Mouse (Mus musculus): ENCODE data around the gene Mindy3. TPM values are rescaled to one million over a fixed set of nuclear protein-coding genes. Genes with fewer than 3 reads are reported as not detected.
A peak's percentile ranks its signal among the peaks of the same experiment; 100 is the strongest.
"Not testable (repeated sequence)": the region's sequence is repeated elsewhere in the genome, so short reads cannot be mapped to it uniquely, and the experiment has no call there.

Gene Mindy3
- polyA plus RNA-seq, 1 experiment: 52.2 TPM

DNA sequence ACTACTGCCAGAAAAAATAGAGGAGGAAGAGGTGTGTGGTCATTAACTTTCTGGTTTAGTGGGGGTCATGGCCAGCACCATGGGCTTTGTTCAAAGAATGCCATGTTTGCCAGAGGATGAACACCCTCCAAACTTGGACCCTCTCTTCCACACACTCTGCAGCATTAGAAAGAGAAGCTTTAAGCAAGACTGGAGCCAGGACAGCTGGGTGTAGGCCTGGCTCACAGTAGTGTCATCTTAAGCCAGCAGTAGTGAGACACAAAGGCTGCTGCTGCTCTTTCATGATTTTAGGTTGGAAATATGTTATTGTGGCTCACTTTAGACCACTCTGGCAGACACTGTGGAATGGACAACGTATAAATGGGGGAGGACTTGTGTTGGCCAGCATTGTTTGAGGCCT is 12.8 kb upstream of the Mindy3 start:
- no peaks in the 10 kb centered on the region for H3K36me3 ChIP-seq (ENCODE audit: control insufficient read depth, insufficient read depth, low read length, poor library complexity, severe bottlenecking)

DNA sequence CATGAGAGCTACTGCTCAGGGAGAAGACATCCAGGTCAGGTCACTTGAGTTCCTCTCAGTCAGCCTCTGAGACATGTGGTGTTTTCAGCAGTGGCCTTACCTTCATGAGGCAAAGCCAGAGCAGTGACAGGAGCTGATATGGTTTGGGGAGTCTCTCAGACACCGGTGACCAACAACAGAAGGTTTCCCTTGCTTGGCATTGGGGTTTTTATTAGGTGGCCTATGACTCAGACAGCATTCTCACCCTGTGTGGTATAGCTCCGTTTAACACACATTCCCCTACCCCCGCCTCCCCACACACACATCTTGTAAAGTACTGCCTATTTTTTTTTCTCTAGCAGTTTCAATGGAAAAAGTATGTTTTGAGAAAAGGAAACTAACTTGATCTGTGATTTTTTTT is 5.1 kb upstream of the Mindy3 start:
- Histone ChIP-seq H3K9me3 (replicated peaks; ENCODE audit: control insufficient read depth, insufficient read depth, low read length, poor library complexity, severe bottlenecking) (no peaks in the 10 kb centered on the region), H3K36me3 (ENCODE audit: control insufficient read depth, insufficient read depth, low read length, poor library complexity, severe bottlenecking) (no peaks in the 10 kb centered on the region)
- no peak for TF ChIP-seq EP300 (IDR thresholded peaks at IDR 0.05; ENCODE audit: insufficient read depth, low read depth, low read length)
- no peak for TF ChIP-seq POLR2A (IDR thresholded peaks at IDR 0.05; ENCODE audit: insufficient read depth, low read length)
- TF ChIP-seq CTCF (IDR thresholded peaks at IDR 0.05; ENCODE audit: low read depth, low read length): no peak

More for the DNA sequence above, 12.8 kb upstream of the Mindy3 start:
- TF ChIP-seq EP300 (IDR thresholded peaks at IDR 0.05; ENCODE audit: insufficient read depth, low read depth, low read length) (no peak), POLR2A (IDR thresholded peaks at IDR 0.05; ENCODE audit: insufficient read depth, low read length) (no peak)
- Histone ChIP-seq H3K27me3 (ENCODE audit: control insufficient read depth, insufficient read depth, low read length, poor library complexity, severe bottlenecking) (no peaks in the 10 kb centered on the region), H3K9ac (ENCODE audit: low read depth, poor library complexity, severe bottlenecking) (no peak overlapping the region), H3K9me3 (replicated peaks; ENCODE audit: control insufficient read depth, insufficient read depth, low read length, poor library complexity, severe bottlenecking) (no peaks in the 10 kb centered on the region), H3K4me1 (ENCODE audit: control insufficient read depth, insufficient read depth, low read length) (no peaks in the 10 kb centered on the region), H3K27ac (ENCODE audit: insufficient read depth, low read length) (no peak overlapping the region), H3K4me3 (ENCODE audit: low read depth, low read length) (no peak overlapping the region)

GRCm38 (mm10) chr2:12423426-12423825 is 4.2 kb upstream of the Mindy3 start:
- not testable (repeated sequence) for H3K27ac ChIP-seq (ENCODE audit: insufficient read depth, low read length); H3K9ac ChIP-seq (ENCODE audit: low read depth, poor library complexity, severe bottlenecking); H3K4me3 ChIP-seq (ENCODE audit: low read depth, low read length); H3K36me3 ChIP-seq (ENCODE audit: control insufficient read depth, insufficient read depth, low read length, poor library complexity, severe bottlenecking); H3K9me3 ChIP-seq (replicated peaks; ENCODE audit: control insufficient read depth, insufficient read depth, low read length, poor library complexity, severe bottlenecking); H3K27me3 ChIP-seq (ENCODE audit: control insufficient read depth, insufficient read depth, low read length, poor library complexity, severe bottlenecking); H3K4me1 ChIP-seq (ENCODE audit: control insufficient read depth, insufficient read depth, low read length)
- TF ChIP-seq EP300 (IDR thresholded peaks at IDR 0.05; ENCODE audit: insufficient read depth, low read depth, low read length): 0 out of 2 replicates have a peak, but pooled peaks have one; percentile 41

More for the DNA sequence above, 5.1 kb upstream of the Mindy3 start:
- Histone ChIP-seq H3K4me3 (ENCODE audit: low read depth, low read length) (no peak overlapping the region), H3K9ac (ENCODE audit: low read depth, poor library complexity, severe bottlenecking) (no peak overlapping the region), H3K27me3 (ENCODE audit: control insufficient read depth, insufficient read depth, low read length, poor library complexity, severe bottlenecking) (no peaks in the 10 kb centered on the region), H3K4me1 (ENCODE audit: control insufficient read depth, insufficient read depth, low read length) (peaks cover 2% of the 10 kb centered on the region), H3K27ac (ENCODE audit: insufficient read depth, low read length) (no peak overlapping the region)

DNA sequence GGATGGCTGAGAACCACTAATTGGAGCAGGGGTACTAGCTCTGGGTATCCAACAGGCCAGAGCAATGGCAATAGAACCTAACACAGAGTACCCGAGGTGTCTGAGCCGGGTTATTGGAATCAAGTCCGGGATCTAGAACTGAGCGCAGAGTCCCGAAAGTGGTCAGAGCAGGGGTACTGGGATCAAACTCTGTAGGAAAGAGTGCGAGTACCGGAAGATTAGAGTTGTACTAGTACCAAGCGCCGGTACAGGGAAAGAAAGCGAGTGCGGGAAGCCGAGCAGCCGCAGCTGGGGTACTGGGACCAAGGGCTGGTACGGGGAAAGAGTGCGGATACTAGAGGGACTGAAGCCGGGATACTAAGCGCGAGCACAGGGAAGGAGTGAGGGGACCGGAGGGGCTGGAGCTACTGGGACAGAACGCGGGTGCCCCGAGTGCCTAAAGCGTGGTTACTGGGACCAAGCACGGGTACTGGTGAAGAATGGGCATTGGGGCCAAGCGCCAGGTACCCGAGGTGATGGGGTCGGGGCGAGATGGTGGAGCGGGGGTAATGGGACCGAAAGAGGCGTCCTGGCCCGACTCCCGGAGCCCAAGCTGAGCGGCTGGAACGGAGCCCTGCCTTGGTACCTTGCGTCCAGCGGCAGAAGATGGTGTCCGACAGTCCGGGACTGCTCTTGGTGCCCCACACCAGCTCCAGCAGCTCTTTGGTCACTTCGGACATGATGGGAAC is 572 bp downstream of the Mindy3 start:
- no peak overlapping the region for H3K27ac ChIP-seq (ENCODE audit: insufficient read depth, low read length)
- no peaks in the 10 kb centered on the region for H3K36me3 ChIP-seq (ENCODE audit: control insufficient read depth, insufficient read depth, low read length, poor library complexity, severe bottlenecking)
- H3K4me3 ChIP-seq (ENCODE audit: low read depth, low read length): peak overlapping the region; percentile 77
- H3K4me1 ChIP-seq (ENCODE audit: control insufficient read depth, insufficient read depth, low read length): peaks cover 2% of the 10 kb centered on the region
- H3K27me3 ChIP-seq (ENCODE audit: control insufficient read depth, insufficient read depth, low read length, poor library complexity, severe bottlenecking): no peaks in the 10 kb centered on the region
- peak overlapping the region; percentile 69 for H3K9ac ChIP-seq (ENCODE audit: low read depth, poor library complexity, severe bottlenecking)
- no peak for TF ChIP-seq EP300 (IDR thresholded peaks at IDR 0.05; ENCODE audit: insufficient read depth, low read depth, low read length)
- no peak for TF ChIP-seq CTCF (IDR thresholded peaks at IDR 0.05; ENCODE audit: low read depth, low read length)
- TF ChIP-seq POLR2A (IDR thresholded peaks at IDR 0.05; ENCODE audit: insufficient read depth, low read length): no peak
- H3K9me3 ChIP-seq (replicated peaks; ENCODE audit: control insufficient read depth, insufficient read depth, low read length, poor library complexity, severe bottlenecking): no peaks in the 10 kb centered on the region

DNA sequence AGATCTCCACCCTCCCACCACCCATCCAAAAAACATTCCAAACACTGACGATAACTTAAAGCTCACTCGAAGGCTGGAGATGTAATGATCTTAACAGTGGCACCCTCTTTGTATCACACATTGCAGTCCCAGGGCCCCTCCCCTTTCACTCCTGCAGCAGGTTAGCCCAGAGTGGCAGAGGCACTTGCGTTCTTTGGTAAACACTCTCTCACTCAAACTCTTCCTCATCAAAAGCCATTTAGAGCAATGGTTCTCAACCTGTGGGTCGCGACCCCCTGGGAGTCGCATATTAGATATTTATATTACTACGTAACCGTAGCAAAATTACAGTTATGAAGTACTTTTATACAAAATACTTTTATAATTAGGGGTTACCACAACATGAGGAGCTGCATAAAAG is 1.1 kb downstream of the Mindy3 start:
- H3K27me3 ChIP-seq (ENCODE audit: control insufficient read depth, insufficient read depth, low read length, poor library complexity, severe bottlenecking): no peaks in the 10 kb centered on the region
- H3K27ac ChIP-seq (ENCODE audit: insufficient read depth, low read length): no peak overlapping the region
- peaks cover 2% of the 10 kb centered on the region for H3K4me1 ChIP-seq (ENCODE audit: control insufficient read depth, insufficient read depth, low read length)
- no peaks in the 10 kb centered on the region for H3K36me3 ChIP-seq (ENCODE audit: control insufficient read depth, insufficient read depth, low read length, poor library complexity, severe bottlenecking)
- no peaks in the 10 kb centered on the region for H3K9me3 ChIP-seq (replicated peaks; ENCODE audit: control insufficient read depth, insufficient read depth, low read length, poor library complexity, severe bottlenecking)
- no peak for TF ChIP-seq CTCF (IDR thresholded peaks at IDR 0.05; ENCODE audit: low read depth, low read length)
- TF ChIP-seq POLR2A (IDR thresholded peaks at IDR 0.05; ENCODE audit: insufficient read depth, low read length): no peak
- no peak for TF ChIP-seq EP300 (IDR thresholded peaks at IDR 0.05; ENCODE audit: insufficient read depth, low read depth, low read length)
- peak overlapping the region; percentile 69 for H3K9ac ChIP-seq (ENCODE audit: low read depth, poor library complexity, severe bottlenecking)
- peak overlapping the region; percentile 77; the same call in 1 of the 2 replicates for H3K4me3 ChIP-seq (ENCODE audit: low read depth, low read length)

GRCm38 (mm10) chr2:12412309-12412708 is 7.0 kb downstream of the Mindy3 start:
- H3K4me1 ChIP-seq (ENCODE audit: control insufficient read depth, insufficient read depth, low read length): no peaks in the 10 kb centered on the region
- no peak overlapping the region for H3K9ac ChIP-seq (ENCODE audit: low read depth, poor library complexity, severe bottlenecking)
- no peaks in the 10 kb centered on the region for H3K36me3 ChIP-seq (ENCODE audit: control insufficient read depth, insufficient read depth, low read length, poor library complexity, severe bottlenecking)
- no peaks in the 10 kb centered on the region for H3K9me3 ChIP-seq (replicated peaks; ENCODE audit: control insufficient read depth, insufficient read depth, low read length, poor library complexity, severe bottlenecking)
- TF ChIP-seq POLR2A (IDR thresholded peaks at IDR 0.05; ENCODE audit: insufficient read depth, low read length) (no peak), CTCF (IDR thresholded peaks at IDR 0.05; ENCODE audit: low read depth, low read length) (no peak), EP300 (IDR thresholded peaks at IDR 0.05; ENCODE audit: insufficient read depth, low read depth, low read length) (no peak)
- H3K27ac ChIP-seq (ENCODE audit: insufficient read depth, low read length): no peak overlapping the region
- no peaks in the 10 kb centered on the region for H3K27me3 ChIP-seq (ENCODE audit: control insufficient read depth, insufficient read depth, low read length, poor library complexity, severe bottlenecking)
- no peak overlapping the region for H3K4me3 ChIP-seq (ENCODE audit: low read depth, low read length)
